Mouse (Mus musculus) olfactory bulb, adult 2 months (tissue): ENCODE measurements at regions not wholly inside any gene's neighbourhood (a gene's known extent, or its start where the extent isn't known, plus 50 kb on each side); places are given as distances from the start of the nearest gene placed in this dataset.

Source experiments
- H3K27ac ChIP-seq: fragments of 200-500 bp; 2 replicates; pipeline ENCODE4 v1.5.1; 2012; ENCODE audit warnings: low read depth, low read length; ENCODE audit not compliant: insufficient read depth
- H3K4me1 ChIP-seq: fragments of 200-500 bp; 2 replicates; pipeline ENCODE4 v1.6.1; 2012; ENCODE audit warnings: low read length; ENCODE audit not compliant: control insufficient read depth, insufficient read depth
- H3K4me3 ChIP-seq: fragments of 200-500 bp; 2 replicates; pipeline ENCODE4 v1.5.1; 2012; ENCODE audit warnings: mild to moderate bottlenecking, low read depth, low read length, moderate library complexity; ENCODE audit not compliant: insufficient read depth
- CTCF ChIP-seq: fragments of 200-500 bp; IDR thresholded peaks from 2 replicates; pipeline ENCODE4 v1.5.1; 2012; ENCODE audit warnings: low read depth, mild to moderate bottlenecking, low read length, moderate library complexity; ENCODE audit not compliant: insufficient read depth
- POLR2A ChIP-seq: fragments of 200-500 bp; IDR thresholded peaks from 2 replicates; pipeline ENCODE4 v1.6.1; 2012; ENCODE audit warnings: mild to moderate bottlenecking, low read depth, low read length, moderate library complexity; ENCODE audit not compliant: insufficient read depth
- WGBS: fragments of 180-500 bp; shearing (Covaris S2); methylation state at CpG from one replicate; pipeline ENCODE4 v1.1.7; 2018; 5-methylcytosine and 5-hydroxymethylcytosine counted together

DNA sequence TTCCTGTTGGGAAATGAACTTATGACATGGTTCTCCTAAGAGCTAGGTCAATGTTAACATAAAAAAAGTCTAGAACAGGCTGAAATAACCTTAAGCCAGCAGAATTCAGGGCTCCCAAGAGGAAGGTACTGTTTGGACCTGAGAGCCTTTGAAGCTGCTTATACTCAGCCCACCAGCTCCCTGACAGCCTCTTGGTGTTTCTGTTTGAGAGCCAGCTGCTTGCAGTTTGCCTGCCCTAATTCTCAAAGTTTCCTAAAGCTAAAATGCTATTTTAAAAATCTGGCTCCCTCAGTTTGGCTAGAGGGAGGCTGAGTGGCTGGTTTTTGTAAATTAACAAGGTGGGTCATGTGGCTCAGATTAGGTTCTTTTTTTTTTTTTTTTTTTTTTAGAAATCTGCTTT lies 72.5 kb upstream of the Bmp4 start:
- Histone ChIP-seq H3K4me3 (no peak overlapping the region), H3K4me1 (peaks cover 5% of the 10 kb centered on the region; the same call in 1 of the 2 replicates), H3K27ac (no peak overlapping the region)
- TF ChIP-seq CTCF (no peak), POLR2A (no peak)

GRCm38 (mm10) chr14:46461960-46462359 lies 71.5 kb upstream of the Bmp4 start:
- Histone ChIP-seq H3K4me3 (no peak overlapping the region), H3K27ac (no peak overlapping the region), H3K4me1 (peaks cover 5% of the 10 kb centered on the region; the same call in 1 of the 2 replicates)
- WGBS: 20% methylated on average over 4 of the region's 4 CpGs
- TF ChIP-seq CTCF (no peak), POLR2A (no peak)

- Histone ChIP-seq H3K4me3 (no peak overlapping the region), H3K27ac (no peak overlapping the region), H3K4me1 (no peaks in the 10 kb centered on the region)
- 76% methylated on average over 6 of the region's 6 CpGs for WGBS
- TF ChIP-seq CTCF (no peak), POLR2A (no peak)
Measured at GRCm38 (mm10) chr14:46454500-46454899, 64.0 kb upstream of the Bmp4 start.

DNA sequence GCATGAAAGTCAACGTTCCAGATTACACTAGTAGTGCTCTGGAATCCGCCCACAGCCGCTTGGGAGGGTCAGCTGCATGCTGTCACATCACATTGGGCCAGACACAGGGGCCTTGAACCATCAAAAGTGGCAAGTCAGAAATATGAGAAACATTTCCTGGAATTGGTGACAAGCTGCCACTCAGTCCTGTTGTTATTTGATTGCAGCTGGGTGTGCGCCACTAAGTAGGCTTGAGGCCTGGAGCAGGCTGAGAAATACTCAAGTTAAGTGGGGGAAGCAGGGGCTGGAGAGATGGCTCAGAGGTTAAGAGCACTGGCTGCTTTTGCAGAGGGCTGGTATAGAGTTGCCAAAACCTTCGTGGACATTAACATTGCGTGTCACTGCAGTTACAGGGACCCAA lies 51.2 kb upstream of the Bmp4 start:
- WGBS: 95% methylated on average over 6 of the region's 6 CpGs
- no peak overlapping the region for H3K27ac ChIP-seq
- TF ChIP-seq POLR2A (no peak), CTCF (no peak)
- H3K4me3 ChIP-seq: no peak overlapping the region
- H3K4me1 ChIP-seq: 0 out of 2 replicates have a peak, but pooled peaks cover 3% of the 10 kb centered on the region
